Mouse (Mus musculus): ENCODE results near the gene Stx11.
"Not testable (repeated sequence)": the region's sequence is repeated elsewhere in the genome, so short reads cannot be mapped to it uniquely, and the experiment has no call there.

The Stx11 gene

GRCm38 (mm10) chr10:12961546-12961945 is 2.6 kb downstream of the Stx11 start:
- no peak for DNase-seq (ENCODE audit: low spot score in 2 of 2)

- no peak for DNase-seq (ENCODE audit: low spot score in 2 of 2)
These were observed 6.8 kb downstream of the Stx11 start for GRCm38 (mm10) chr10:12957271-12957670.

- DNase-seq (ENCODE audit: low spot score in 2 of 2), result no peak
These were observed 8.3 kb downstream of the Stx11 start for GRCm38 (mm10) chr10:12955831-12956230.

GRCm38 (mm10) chr10:12951358-12951757 is 12.7 kb downstream of the Stx11 start:
- not testable (repeated sequence) for DNase-seq (ENCODE audit: low spot score in 2 of 2)

- no peak for DNase-seq (ENCODE audit: low spot score in 2 of 2)
These were observed 14.8 kb downstream of the Stx11 start for GRCm38 (mm10) chr10:12949299-12949698.

- DNase-seq (ENCODE audit: low spot score in 2 of 2), result no peak
These were observed 16.5 kb downstream of the Stx11 start for GRCm38 (mm10) chr10:12947606-12948005.

GRCm38 (mm10) chr10:12941018-12941761 is 22.9 kb downstream of the Stx11 start:
- peak; percentile 24 to 37 for DNase-seq (ENCODE audit: low spot score in 2 of 2)

GRCm38 (mm10) chr10:12938763-12939162 is 25.3 kb downstream of the Stx11 start:
- DNase-seq (ENCODE audit: low spot score in 2 of 2), result no peak

- no peak for DNase-seq (ENCODE audit: low spot score in 2 of 2)
These were observed 28.0 kb downstream of the Stx11 start for GRCm38 (mm10) chr10:12936079-12936478.

- DNase-seq (ENCODE audit: low spot score in 2 of 2), result no peak
These were observed 28.5 kb downstream of the Stx11 start for GRCm38 (mm10) chr10:12935575-12935974.

GRCm38 (mm10) chr10:12931492-12932400 is 32.4 kb downstream of the Stx11 start:
- DNase-seq (ENCODE audit: low spot score in 2 of 2), result no peak

- DNase-seq (ENCODE audit: low spot score in 2 of 2), result no peak
These were observed 33.7 kb downstream of the Stx11 start for GRCm38 (mm10) chr10:12930351-12930905.

GRCm38 (mm10) chr10:12929857-12930174 is 34.3 kb downstream of the Stx11 start:
- DNase-seq (ENCODE audit: low spot score in 2 of 2), result no peak

- DNase-seq (ENCODE audit: low spot score in 2 of 2), result no peak
These were observed 34.8 kb downstream of the Stx11 start for GRCm38 (mm10) chr10:12929149-12929856.

- no peak for DNase-seq (ENCODE audit: low spot score in 2 of 2)
These were observed 35.9 kb downstream of the Stx11 start for GRCm38 (mm10) chr10:12928193-12928592.

GRCm38 (mm10) chr10:12922574-12923353 is 41.3 kb downstream of the Stx11 start:
- DNase-seq (ENCODE audit: low spot score in 2 of 2), result peak; percentile 86 to 96

- DNase-seq (ENCODE audit: low spot score in 2 of 2), result no peak
These were observed 42.0 kb downstream of the Stx11 start for GRCm38 (mm10) chr10:12922077-12922573.

- no peak for DNase-seq (ENCODE audit: low spot score in 2 of 2)
These were observed 42.5 kb downstream of the Stx11 start for GRCm38 (mm10) chr10:12921551-12922040.

GRCm38 (mm10) chr10:12919287-12919686 is 44.8 kb downstream of the Stx11 start:
- DNase-seq (ENCODE audit: low spot score in 2 of 2), result no peak

GRCm38 (mm10) chr10:12917626-12918025 is 46.5 kb downstream of the Stx11 start:
- DNase-seq (ENCODE audit: low spot score in 2 of 2), result no peak

GRCm38 (mm10) chr10:12916376-12916775 is 47.7 kb downstream of the Stx11 start:
- no peak for DNase-seq (ENCODE audit: low spot score in 2 of 2)

Data from frontal cortex, postnatal 10 days (tissue).